Mouse (Mus musculus) layer of hippocampus, postnatal 10 days (tissue): ENCODE measurements around the gene Inf2. TPM values are rescaled to one million over a fixed set of nuclear protein-coding genes. Genes with fewer than 3 reads are reported as not detected.

Experiments used
- DNase-seq, 2 experiments: peaks; one replicate each; pipeline ENCODE4 v3.0.0; 2021; ENCODE audit warnings: low spot score in 2 of 2
- total RNA-seq, 2 experiments: library from RNA; stranded (reverse); gene quantifications; 2 replicates each; pipeline ENCODE4 v1.2.3; 2021

Gene Inf2
- total RNA-seq, 2 experiments from 2014 or later: 80.9 to 91.4 TPM

GRCm38 (mm10) chr12:112593951-112594915 is 5.6 kb downstream of the Inf2 start:
- DNase-seq: no peak

- DNase-seq: no peak
Measured at GRCm38 (mm10) chr12:112594989-112595388, 6.4 kb downstream of the Inf2 start.

GRCm38 (mm10) chr12:112595626-112596025 is 7.0 kb downstream of the Inf2 start:
- no peak for DNase-seq

GRCm38 (mm10) chr12:112596454-112596853 is 7.9 kb downstream of the Inf2 start:
- no peak for DNase-seq

- DNase-seq: no peak
Measured at GRCm38 (mm10) chr12:112596891-112597500, 8.4 kb downstream of the Inf2 start.

- DNase-seq: peak; percentile 67 to 78
Measured at GRCm38 (mm10) chr12:112597618-112598017, 9.0 kb downstream of the Inf2 start.

GRCm38 (mm10) chr12:112599198-112599597 is 10.6 kb downstream of the Inf2 start:
- no peak for DNase-seq

GRCm38 (mm10) chr12:112599942-112600611 is 11.5 kb downstream of the Inf2 start:
- DNase-seq: no peak

GRCm38 (mm10) chr12:112604022-112604421 is 15.4 kb downstream of the Inf2 start:
- no peak for DNase-seq

GRCm38 (mm10) chr12:112604709-112605649 is 16.4 kb downstream of the Inf2 start:
- peak; percentile 62 to 71 for DNase-seq

- DNase-seq: peak; percentile 89 to 90
Measured at GRCm38 (mm10) chr12:112605766-112606165, 17.2 kb downstream of the Inf2 start.

- no peak for DNase-seq
Measured at GRCm38 (mm10) chr12:112606998-112607397, 18.4 kb downstream of the Inf2 start.

- DNase-seq: no peak
Measured at GRCm38 (mm10) chr12:112609031-112609430, 20.4 kb downstream of the Inf2 start.

- no peak for DNase-seq
Measured at GRCm38 (mm10) chr12:112616668-112617067, 28.1 kb downstream of the Inf2 start.

GRCm38 (mm10) chr12:112617184-112617583 is 28.6 kb downstream of the Inf2 start:
- peak; percentile 51 to 56 for DNase-seq

GRCm38 (mm10) chr12:112617898-112618380 is 29.4 kb downstream of the Inf2 start:
- peak; percentile 72 to 73 for DNase-seq

GRCm38 (mm10) chr12:112618981-112619685 is 30.5 kb downstream of the Inf2 start:
- DNase-seq: no peak

- peak in 1 of 2 experiments; percentile 55 for DNase-seq
Measured at GRCm38 (mm10) chr12:112619686-112620353, 31.2 kb downstream of the Inf2 start, which contains the start of gene Adssl1. Gene Adssl1, plus strand, starts transcription at chr12:112620045.
